Mouse (Mus musculus) testis, adult 2 months (tissue): ENCODE measurements at regions not wholly inside any gene's neighbourhood (a gene's known extent, or its start where the extent isn't known, plus 50 kb on each side); places are given as distances from the start of the nearest gene placed in this dataset.

Source experiments
- H3K27ac ChIP-seq: fragments of 200-500 bp; 2 replicates; pipeline ENCODE4 v1.5.1; 2012; ENCODE audit warnings: low read depth, low read length; ENCODE audit not compliant: control insufficient read depth, insufficient read depth
- H3K27me3 ChIP-seq: fragments of 200-500 bp; 2 replicates; pipeline ENCODE4 v1.6.1; 2012; ENCODE audit warnings: mild to moderate bottlenecking, low read length, moderate library complexity; ENCODE audit not compliant: control insufficient read depth, insufficient read depth
- H3K36me3 ChIP-seq: fragments of 200-500 bp; 2 replicates; pipeline ENCODE4 v1.6.1; 2012; ENCODE audit warnings: mild to moderate bottlenecking, low read length; ENCODE audit not compliant: control insufficient read depth, insufficient read depth
- H3K4me1 ChIP-seq: fragments of 200-500 bp; 2 replicates; pipeline ENCODE4 v1.6.1; 2012; ENCODE audit warnings: low read length; ENCODE audit not compliant: control insufficient read depth, insufficient read depth
- H3K4me3 ChIP-seq: fragments of 200-500 bp; 2 replicates; pipeline ENCODE4 v1.5.1; 2012; ENCODE audit warnings: low read depth, mild to moderate bottlenecking, low read length, moderate library complexity, mixed read lengths; ENCODE audit not compliant: control insufficient read depth
- CTCF ChIP-seq: fragments of 200-500 bp; IDR thresholded peaks from 2 replicates; pipeline ENCODE4 v1.5.1; 2012; ENCODE audit warnings: low read depth, mild to moderate bottlenecking, inconsistent platforms, low read length, moderate library complexity; ENCODE audit not compliant: control insufficient read depth, insufficient read depth, insufficient replicate concordance
- POLR2A ChIP-seq: fragments of 200-500 bp; IDR thresholded peaks from 2 replicates; pipeline ENCODE4 v1.6.1; 2012; ENCODE audit warnings: low read depth, mild to moderate bottlenecking, inconsistent platforms, low read length, moderate library complexity; ENCODE audit not compliant: control insufficient read depth

GRCm38 (mm10) chr5:12153295-12153694, 229.9 kb upstream of the Sema3d start:
- Histone ChIP-seq H3K27ac (no peak overlapping the region), H3K27me3 (no peaks in the 10 kb centered on the region), H3K4me3 (no peak overlapping the region), H3K4me1 (no peaks in the 10 kb centered on the region), H3K36me3 (no peaks in the 10 kb centered on the region)
- TF ChIP-seq POLR2A (no peak), CTCF (no peak)

DNA sequence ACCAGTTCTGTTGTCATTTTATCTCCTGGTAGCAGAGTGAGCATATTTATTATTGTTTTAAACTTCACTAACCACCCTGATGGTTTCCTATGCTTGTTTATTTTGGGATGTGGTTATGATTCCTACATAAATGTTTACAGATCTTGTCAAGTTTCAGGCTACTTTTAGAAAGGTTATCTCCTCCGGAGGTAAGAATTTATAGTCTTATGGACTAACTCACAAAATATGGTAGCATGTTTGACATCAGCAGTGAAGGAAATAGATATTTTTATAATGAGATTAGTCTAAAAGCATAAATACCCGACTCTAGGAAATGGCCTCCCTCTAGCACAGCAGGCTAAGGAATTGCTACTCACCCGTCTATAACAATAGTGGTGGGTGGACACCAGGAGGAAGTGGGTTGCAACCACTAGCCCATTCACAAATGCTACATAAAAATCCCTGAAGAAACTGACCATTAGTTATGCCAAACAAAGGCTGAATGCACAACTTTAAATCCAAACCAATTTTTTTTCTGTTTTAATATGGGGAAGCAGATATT, 228.6 kb upstream of the Sema3d start:
- Histone ChIP-seq H3K4me1 (no peaks in the 10 kb centered on the region), H3K36me3 (no peaks in the 10 kb centered on the region), H3K27ac (no peak overlapping the region), H3K27me3 (no peaks in the 10 kb centered on the region), H3K4me3 (no peak overlapping the region)
- TF ChIP-seq CTCF (no peak), POLR2A (no peak)

DNA sequence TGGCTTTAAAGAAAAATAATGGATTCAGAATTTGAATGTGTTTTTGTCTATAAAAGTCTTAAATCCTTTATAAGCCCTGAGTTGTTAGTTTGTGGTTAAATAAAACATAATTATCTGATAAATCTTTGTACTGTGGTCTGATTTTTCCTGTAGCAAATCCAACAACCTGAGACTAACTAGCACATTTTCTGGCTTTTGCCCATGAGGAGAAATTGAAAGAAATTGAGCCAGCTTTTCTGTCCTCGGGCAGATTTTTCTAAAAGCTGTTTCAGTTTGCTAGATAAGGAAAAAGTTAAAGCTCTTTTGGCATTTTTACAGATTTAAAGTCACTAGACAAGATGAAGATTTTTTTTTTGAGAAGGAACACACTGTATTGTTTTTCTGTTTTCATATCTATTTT, 191.5 kb upstream of the Sema3d start:
- no peak overlapping the region for H3K4me3 ChIP-seq
- H3K36me3 ChIP-seq: no peaks in the 10 kb centered on the region
- no peak overlapping the region for H3K27ac ChIP-seq
- no peaks in the 10 kb centered on the region for H3K4me1 ChIP-seq
- TF ChIP-seq CTCF (no peak), POLR2A (no peak)
- no peaks in the 10 kb centered on the region for H3K27me3 ChIP-seq

GRCm38 (mm10) chr5:12207452-12207851, 175.7 kb upstream of the Sema3d start:
- TF ChIP-seq POLR2A (no peak), CTCF (no peak)
- H3K4me3 ChIP-seq: no peak overlapping the region
- H3K36me3 ChIP-seq: no peaks in the 10 kb centered on the region
- H3K27ac ChIP-seq: no peak overlapping the region
- no peaks in the 10 kb centered on the region for H3K27me3 ChIP-seq
- no peaks in the 10 kb centered on the region for H3K4me1 ChIP-seq

DNA sequence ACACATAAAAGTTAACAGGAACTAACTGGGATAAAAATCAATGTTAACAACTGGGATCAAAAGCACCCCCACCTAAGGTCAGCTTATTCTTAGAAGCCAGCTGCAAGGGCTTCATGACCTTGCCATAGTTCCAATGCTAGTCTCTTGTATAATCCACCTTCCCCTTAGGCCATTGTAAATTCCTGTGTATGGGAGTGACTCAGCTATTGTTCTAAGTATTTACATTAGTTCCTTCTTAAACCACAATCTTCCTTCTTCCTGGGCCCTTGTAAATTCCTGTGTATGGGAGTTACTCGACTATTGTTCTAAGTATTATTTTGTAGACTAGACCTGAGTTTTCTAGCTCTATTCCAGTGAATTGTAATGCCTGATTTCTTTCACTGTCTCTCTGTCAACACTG, 173.6 kb upstream of the Sema3d start:
- TF ChIP-seq POLR2A: no peak
- no peak for TF ChIP-seq CTCF
- no peaks in the 10 kb centered on the region for H3K36me3 ChIP-seq
- H3K27me3 ChIP-seq: no peaks in the 10 kb centered on the region
- no peak overlapping the region for H3K4me3 ChIP-seq
- H3K27ac ChIP-seq: no peak overlapping the region
- no peaks in the 10 kb centered on the region for H3K4me1 ChIP-seq

DNA sequence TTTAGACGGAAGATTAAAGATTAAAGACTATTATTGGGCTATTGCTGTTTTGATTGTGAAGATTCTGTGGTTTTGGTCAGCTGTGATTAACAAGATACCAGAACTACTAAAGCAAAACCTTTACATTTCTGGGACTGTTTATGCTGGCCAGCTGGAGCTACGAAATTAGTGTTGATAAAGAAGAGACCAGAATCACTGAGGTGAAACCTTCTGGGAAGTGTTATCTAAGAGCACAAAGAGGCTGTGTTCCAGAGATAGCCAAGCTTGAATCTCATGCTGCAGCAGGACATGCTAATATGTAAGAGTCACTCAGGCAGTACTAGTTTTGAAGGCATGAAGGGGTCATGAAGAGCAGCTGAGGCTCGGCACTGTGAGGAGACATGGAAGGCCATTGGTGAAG, 169.7 kb upstream of the Sema3d start:
- Histone ChIP-seq H3K4me3 (no peak overlapping the region), H3K27me3 (no peaks in the 10 kb centered on the region), H3K36me3 (no peaks in the 10 kb centered on the region), H3K4me1 (no peaks in the 10 kb centered on the region), H3K27ac (no peak overlapping the region)
- TF ChIP-seq CTCF: no peak
- no peak for TF ChIP-seq POLR2A

DNA sequence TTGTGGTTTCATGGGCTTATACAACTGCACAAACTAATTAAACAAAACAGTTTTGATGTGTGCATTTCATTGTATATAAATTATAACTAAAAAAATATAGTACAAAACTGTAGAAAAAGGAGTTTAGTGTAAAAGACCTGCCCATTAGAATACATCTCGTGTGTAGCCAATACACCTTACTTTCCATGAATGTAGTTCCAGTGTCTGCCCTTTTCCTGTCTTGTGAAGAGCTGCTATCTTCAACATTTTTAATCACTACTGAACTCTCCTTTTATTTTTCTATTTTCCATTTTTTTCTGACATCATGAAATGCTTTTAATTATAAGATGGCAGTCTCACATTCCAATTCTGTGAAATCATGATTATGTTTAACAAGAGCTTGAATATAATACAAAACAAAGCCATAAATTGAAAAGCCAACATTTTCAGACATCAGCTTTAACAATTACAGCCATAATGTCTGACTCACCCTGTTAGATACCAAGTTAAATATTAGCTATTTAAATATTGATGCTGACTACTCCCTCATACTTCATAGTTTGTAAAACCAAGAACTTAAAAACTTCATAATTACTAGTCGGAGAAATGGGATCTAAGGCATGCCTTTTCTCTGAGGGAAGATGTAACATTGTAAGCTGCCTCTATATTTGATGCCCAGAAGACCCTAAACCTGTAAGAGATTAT, 163.6 kb upstream of the Sema3d start:
- TF ChIP-seq POLR2A (no peak), CTCF (no peak)
- no peaks in the 10 kb centered on the region for H3K27me3 ChIP-seq
- H3K27ac ChIP-seq: no peak overlapping the region
- H3K4me1 ChIP-seq: no peaks in the 10 kb centered on the region
- no peak overlapping the region for H3K4me3 ChIP-seq
- no peaks in the 10 kb centered on the region for H3K36me3 ChIP-seq

DNA sequence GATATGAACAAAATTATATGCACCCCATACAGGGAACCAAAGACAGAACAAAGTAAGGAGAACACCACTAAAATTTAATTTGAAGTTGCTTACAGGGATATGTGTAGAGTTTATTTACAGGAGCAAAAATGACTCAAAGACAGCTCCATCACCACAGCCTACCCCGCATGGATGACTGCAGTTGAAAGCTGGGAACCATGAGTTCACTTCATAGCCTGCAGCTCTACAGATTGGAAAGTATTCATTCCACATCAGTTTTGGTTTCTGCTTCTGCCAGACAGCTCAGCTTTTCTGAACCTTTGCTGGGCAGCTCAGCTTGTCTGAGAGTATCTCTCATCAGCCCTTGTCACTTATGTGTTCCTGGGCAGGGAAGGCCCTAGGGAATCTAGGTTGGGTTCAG, 160.6 kb upstream of the Sema3d start:
- H3K4me3 ChIP-seq: no peak overlapping the region
- no peaks in the 10 kb centered on the region for H3K36me3 ChIP-seq
- H3K4me1 ChIP-seq: no peaks in the 10 kb centered on the region
- no peak overlapping the region for H3K27ac ChIP-seq
- H3K27me3 ChIP-seq: no peaks in the 10 kb centered on the region
- TF ChIP-seq CTCF: no peak
- no peak for TF ChIP-seq POLR2A
